Mouse (Mus musculus): Measurements from ENCODE around the gene Ramp1.
A peak's percentile ranks its signal among the peaks of the same experiment; 100 is the strongest.

Ramp1 gene

GRCm38 (mm10) chr1:91179533-91180173 is at the start of gene Ramp1:
Gene Ramp1 (plus strand): TSS chr1:91179822.
- ATAC-seq (ENCODE audit: low TSS enrichment), result peak; percentile 67

- no peak for ATAC-seq (ENCODE audit: low TSS enrichment)
Observed at GRCm38 (mm10) chr1:91137036-91137435, 42.6 kb upstream of the Ramp1 start.

- ATAC-seq (ENCODE audit: low TSS enrichment), result no peak
Observed at GRCm38 (mm10) chr1:91144813-91145212, 34.8 kb upstream of the Ramp1 start, which contains the start of gene Rbm44. Gene Rbm44 (plus strand): TSS chr1:91145089.

- ATAC-seq (ENCODE audit: low TSS enrichment), result no peak
Observed at GRCm38 (mm10) chr1:91151509-91151908, 28.1 kb upstream of the Ramp1 start.

- ATAC-seq (ENCODE audit: low TSS enrichment), result peak; percentile 64; the same call in 1 of the 2 replicates
Observed at GRCm38 (mm10) chr1:91166798-91167197, 12.8 kb upstream of the Ramp1 start.

- ATAC-seq (ENCODE audit: low TSS enrichment), result no peak
Observed at GRCm38 (mm10) chr1:91169157-91169556, 10.5 kb upstream of the Ramp1 start.

- ATAC-seq (ENCODE audit: low TSS enrichment), result no peak
Observed at GRCm38 (mm10) chr1:91174796-91175195, 4.8 kb upstream of the Ramp1 start.

GRCm38 (mm10) chr1:91176026-91176425 is 3.6 kb upstream of the Ramp1 start:
- no peak for ATAC-seq (ENCODE audit: low TSS enrichment)

GRCm38 (mm10) chr1:91176871-91177270 is 2.8 kb upstream of the Ramp1 start:
- ATAC-seq (ENCODE audit: low TSS enrichment), result no peak

GRCm38 (mm10) chr1:91179086-91179485 is 536 bp upstream of the Ramp1 start:
- ATAC-seq (ENCODE audit: low TSS enrichment), result peak; percentile 74

- ATAC-seq (ENCODE audit: low TSS enrichment), result no peak
Observed at GRCm38 (mm10) chr1:91180174-91180565, 548 bp downstream of the Ramp1 start.

GRCm38 (mm10) chr1:91180723-91181122 is 1.1 kb downstream of the Ramp1 start:
- ATAC-seq (ENCODE audit: low TSS enrichment), result no peak

GRCm38 (mm10) chr1:91181261-91181660 is 1.6 kb downstream of the Ramp1 start:
- ATAC-seq (ENCODE audit: low TSS enrichment), result no peak

- ATAC-seq (ENCODE audit: low TSS enrichment), result peak; percentile 17; the same call in 1 of the 2 replicates
Observed at GRCm38 (mm10) chr1:91181784-91182450, 2.3 kb downstream of the Ramp1 start.

GRCm38 (mm10) chr1:91183305-91183704 is 3.7 kb downstream of the Ramp1 start:
- no peak for ATAC-seq (ENCODE audit: low TSS enrichment)

- no peak for ATAC-seq (ENCODE audit: low TSS enrichment)
Observed at GRCm38 (mm10) chr1:91186677-91187076, 7.1 kb downstream of the Ramp1 start.

GRCm38 (mm10) chr1:91187315-91187714 is 7.7 kb downstream of the Ramp1 start:
- ATAC-seq (ENCODE audit: low TSS enrichment), result no peak

- no peak for ATAC-seq (ENCODE audit: low TSS enrichment)
Observed at GRCm38 (mm10) chr1:91187786-91188640, 8.4 kb downstream of the Ramp1 start.

GRCm38 (mm10) chr1:91188851-91189460 is 9.3 kb downstream of the Ramp1 start:
- ATAC-seq (ENCODE audit: low TSS enrichment), result peak; percentile 74

GRCm38 (mm10) chr1:91192184-91192583 is 12.6 kb downstream of the Ramp1 start:
- peak; percentile 38; the same call in 1 of the 2 replicates for ATAC-seq (ENCODE audit: low TSS enrichment)

- ATAC-seq (ENCODE audit: low TSS enrichment), result peak; percentile 21
Observed at GRCm38 (mm10) chr1:91193242-91193641, 13.6 kb downstream of the Ramp1 start.

GRCm38 (mm10) chr1:91193680-91194079 is 14.1 kb downstream of the Ramp1 start:
- no peak for ATAC-seq (ENCODE audit: low TSS enrichment)
